Mouse (Mus musculus) liver, postnatal 0 days (tissue): Measurements from ENCODE around the gene Ube4a.

Experiments used
- CTCF ChIP-seq: sonication (generic); IDR thresholded peaks from 2 replicates; pipeline ENCODE4 v1.5.1; 2016; ENCODE audit warnings: antibody characterized with exemption, low read depth
- EP300 ChIP-seq: IDR thresholded peaks from 2 replicates; pipeline ENCODE4 v1.6.1; 2016; ENCODE audit warnings: antibody characterized with exemption, low read depth, mild to moderate bottlenecking

DNA sequence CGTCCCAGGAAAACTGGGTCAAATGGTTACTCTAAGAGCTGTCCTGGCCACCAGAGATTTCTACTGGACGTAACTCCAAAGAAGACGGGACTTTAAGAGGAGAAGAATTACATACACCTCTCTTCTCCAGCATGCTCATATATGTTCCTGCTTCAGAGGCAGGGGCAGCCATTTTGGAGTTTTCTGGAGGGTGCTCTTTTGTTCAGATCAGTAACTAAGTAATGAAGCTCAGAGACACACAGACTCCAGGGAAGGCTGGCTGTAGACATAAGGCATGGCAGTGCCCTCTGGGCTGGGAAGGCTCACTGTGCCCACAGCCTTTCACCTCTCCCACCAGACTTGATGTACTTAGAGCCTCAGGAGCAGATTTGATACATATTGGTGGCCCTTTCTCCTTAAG, 17.1 kb upstream of the Ube4a start:
- TF ChIP-seq CTCF: no peak
- TF ChIP-seq EP300: no peak
